Mouse (Mus musculus): Measurements from ENCODE around the gene Cmtm8. TPM values are rescaled to one million over a fixed set of nuclear protein-coding genes. Genes with fewer than 3 reads are reported as not detected.
A peak's percentile ranks its signal among the peaks of the same experiment; 100 is the strongest.

The Cmtm8 gene
- total RNA-seq, 1 experiment, result 1.8 TPM

DNA sequence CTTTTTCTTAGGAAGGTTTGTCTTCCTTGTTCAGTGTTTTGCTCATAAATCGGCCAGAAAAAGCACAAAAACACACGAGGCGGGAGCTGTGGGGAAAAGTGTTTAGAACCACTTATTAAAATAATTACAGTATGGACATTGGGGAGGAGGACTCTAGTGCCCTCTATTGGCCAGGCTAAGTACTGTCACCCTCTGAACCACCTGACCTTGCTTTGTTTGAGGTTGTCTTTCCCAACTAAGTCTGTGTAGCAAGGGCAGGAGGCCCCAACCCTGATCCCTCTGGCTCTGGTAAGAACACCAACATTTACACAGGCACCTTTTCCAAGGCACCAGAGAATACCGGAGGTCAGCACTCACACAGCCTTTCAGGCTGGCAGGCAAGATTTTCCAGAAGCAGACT, 28.6 kb downstream of the Cmtm8 start:
- no peaks in the 10 kb centered on the region for H3K4me1 ChIP-seq (ENCODE audit: control insufficient read depth in 2 of 2, insufficient read depth in 2 of 2, low read length in 2 of 2, poor library complexity in 1 of 2)
- no peak overlapping the region for H3K9ac ChIP-seq (ENCODE audit: insufficient read depth, low read depth, low read length, poor library complexity, severe bottlenecking)
- no peaks in the 10 kb centered on the region for H3K36me3 ChIP-seq (ENCODE audit: control insufficient read depth, insufficient read depth, low read length, poor library complexity, severe bottlenecking)
- DNase-seq (ENCODE audit: low read depth, low spot score), result peak; percentile 54
- H3K27ac ChIP-seq (ENCODE audit: insufficient read depth, low read depth, low read length, poor library complexity, severe bottlenecking), result no peak overlapping the region
- no peak overlapping the region for H3K4me3 ChIP-seq (ENCODE audit: insufficient read depth in 1 of 2, low read depth in 1 of 2, low read length in 2 of 2, poor library complexity in 1 of 2, severe bottlenecking in 1 of 2)
- in situ Hi-C loops (cut with MboI; ENCODE audit: low sequenced_read_pairs in 2 of 2, unreplicated experiment in 2 of 2), result no loop called here
- TF ChIP-seq ZNF384 (IDR thresholded peaks at IDR 0.05; ENCODE audit: low read depth, low read length), result no peak
- TF ChIP-seq CHD2 (IDR thresholded peaks at IDR 0.05; ENCODE audit: low read depth, low read length), result no peak
- TF ChIP-seq MAFK (IDR thresholded peaks at IDR 0.05; ENCODE audit: insufficient read depth, low read depth, low read length), result no peak
- H3K9me3 ChIP-seq (ENCODE audit: control insufficient read depth, insufficient read depth, low read depth, low read length), result no peaks in the 10 kb centered on the region

DNA sequence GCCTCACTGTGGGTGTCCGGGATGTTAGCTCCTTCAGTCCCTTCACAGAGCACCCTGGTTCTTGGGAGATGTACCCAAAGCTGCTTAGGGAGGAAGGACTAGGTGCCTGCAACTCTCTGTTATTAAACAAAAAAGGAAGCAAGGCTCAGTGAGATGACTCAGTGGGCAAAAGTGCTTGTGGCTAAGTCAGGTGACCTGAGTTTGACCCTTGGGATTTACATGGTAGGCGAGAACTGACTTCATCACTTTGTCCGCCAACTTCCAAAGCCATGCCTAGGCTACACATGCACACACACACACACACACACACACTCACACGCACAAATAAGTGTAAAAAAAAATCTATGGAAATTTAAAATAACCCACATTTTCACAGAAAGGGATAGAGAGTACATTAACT, 32.0 kb downstream of the Cmtm8 start:
- Histone ChIP-seq H3K4me1 (ENCODE audit: control insufficient read depth in 2 of 2, insufficient read depth in 2 of 2, low read length in 2 of 2, poor library complexity in 1 of 2) (no peaks in the 10 kb centered on the region), H3K36me3 (ENCODE audit: control insufficient read depth, insufficient read depth, low read length, poor library complexity, severe bottlenecking) (no peaks in the 10 kb centered on the region), H3K27ac (ENCODE audit: insufficient read depth, low read depth, low read length, poor library complexity, severe bottlenecking) (no peak overlapping the region), H3K4me3 (ENCODE audit: insufficient read depth in 1 of 2, low read depth in 1 of 2, low read length in 2 of 2, poor library complexity in 1 of 2, severe bottlenecking in 1 of 2) (no peak overlapping the region), H3K9me3 (ENCODE audit: control insufficient read depth, insufficient read depth, low read depth, low read length) (no peaks in the 10 kb centered on the region), H3K9ac (ENCODE audit: insufficient read depth, low read depth, low read length, poor library complexity, severe bottlenecking) (no peak overlapping the region)
- in situ Hi-C loops (cut with MboI; ENCODE audit: low sequenced_read_pairs in 2 of 2, unreplicated experiment in 2 of 2), result no loop called here
- TF ChIP-seq MAFK (IDR thresholded peaks at IDR 0.05; ENCODE audit: insufficient read depth, low read depth, low read length) (no peak), CHD2 (IDR thresholded peaks at IDR 0.05; ENCODE audit: low read depth, low read length) (no peak), ZC3H11A (IDR thresholded peaks at IDR 0.05; ENCODE audit: borderline replicate concordance, low read depth, low read length) (no peak), ZNF384 (IDR thresholded peaks at IDR 0.05; ENCODE audit: low read depth, low read length) (no peak), HCFC1 (IDR thresholded peaks at IDR 0.05; ENCODE audit: borderline replicate concordance, insufficient read depth, low read length) (no peak)
- no peak for DNase-seq (ENCODE audit: low read depth, low spot score)

GRCm38 (mm10) chr9:114810837-114811236, 33.1 kb downstream of the Cmtm8 start:
- TF ChIP-seq MAFK (IDR thresholded peaks at IDR 0.05; ENCODE audit: insufficient read depth, low read depth, low read length), result no peak
- no peak for TF ChIP-seq ZNF384 (IDR thresholded peaks at IDR 0.05; ENCODE audit: low read depth, low read length)
- no peak for TF ChIP-seq CHD2 (IDR thresholded peaks at IDR 0.05; ENCODE audit: low read depth, low read length)
- no peak for TF ChIP-seq HCFC1 (IDR thresholded peaks at IDR 0.05; ENCODE audit: borderline replicate concordance, insufficient read depth, low read length)
- no peak for TF ChIP-seq ZC3H11A (IDR thresholded peaks at IDR 0.05; ENCODE audit: borderline replicate concordance, low read depth, low read length)
- Histone ChIP-seq H3K4me3 (ENCODE audit: insufficient read depth in 1 of 2, low read depth in 1 of 2, low read length in 2 of 2, poor library complexity in 1 of 2, severe bottlenecking in 1 of 2) (no peak overlapping the region), H3K4me1 (ENCODE audit: control insufficient read depth in 2 of 2, insufficient read depth in 2 of 2, low read length in 2 of 2, poor library complexity in 1 of 2) (no peaks in the 10 kb centered on the region), H3K9ac (ENCODE audit: insufficient read depth, low read depth, low read length, poor library complexity, severe bottlenecking) (no peak overlapping the region), H3K9me3 (ENCODE audit: control insufficient read depth, insufficient read depth, low read depth, low read length) (no peaks in the 10 kb centered on the region), H3K27ac (ENCODE audit: insufficient read depth, low read depth, low read length, poor library complexity, severe bottlenecking) (no peak overlapping the region), H3K36me3 (ENCODE audit: control insufficient read depth, insufficient read depth, low read length, poor library complexity, severe bottlenecking) (no peaks in the 10 kb centered on the region)
- no peak for DNase-seq (ENCODE audit: low read depth, low spot score)
- in situ Hi-C loops (cut with MboI; ENCODE audit: low sequenced_read_pairs in 2 of 2, unreplicated experiment in 2 of 2), result no loop called here

- Histone ChIP-seq H3K9ac (ENCODE audit: insufficient read depth, low read depth, low read length, poor library complexity, severe bottlenecking) (no peak overlapping the region), H3K36me3 (ENCODE audit: control insufficient read depth, insufficient read depth, low read length, poor library complexity, severe bottlenecking) (no peaks in the 10 kb centered on the region), H3K4me1 (ENCODE audit: control insufficient read depth in 2 of 2, insufficient read depth in 2 of 2, low read length in 2 of 2, poor library complexity in 1 of 2) (no peaks in the 10 kb centered on the region), H3K9me3 (ENCODE audit: control insufficient read depth, insufficient read depth, low read depth, low read length) (no peaks in the 10 kb centered on the region), H3K4me3 (ENCODE audit: insufficient read depth in 1 of 2, low read depth in 1 of 2, low read length in 2 of 2, poor library complexity in 1 of 2, severe bottlenecking in 1 of 2) (no peak overlapping the region), H3K27ac (ENCODE audit: insufficient read depth, low read depth, low read length, poor library complexity, severe bottlenecking) (no peak overlapping the region)
- DNase-seq (ENCODE audit: low read depth, low spot score), result no peak
- in situ Hi-C loops (cut with MboI; ENCODE audit: low sequenced_read_pairs in 2 of 2, unreplicated experiment in 2 of 2), result no loop called here
- no peak for TF ChIP-seq ZC3H11A (IDR thresholded peaks at IDR 0.05; ENCODE audit: borderline replicate concordance, low read depth, low read length)
- no peak for TF ChIP-seq CHD2 (IDR thresholded peaks at IDR 0.05; ENCODE audit: low read depth, low read length)
- no peak for TF ChIP-seq MAFK (IDR thresholded peaks at IDR 0.05; ENCODE audit: insufficient read depth, low read depth, low read length)
- TF ChIP-seq ZNF384 (IDR thresholded peaks at IDR 0.05; ENCODE audit: low read depth, low read length), result no peak
- no peak for TF ChIP-seq HCFC1 (IDR thresholded peaks at IDR 0.05; ENCODE audit: borderline replicate concordance, insufficient read depth, low read length)
Measured at GRCm38 (mm10) chr9:114808671-114809070, 35.3 kb downstream of the Cmtm8 start.

- Histone ChIP-seq H3K9me3 (ENCODE audit: control insufficient read depth, insufficient read depth, low read depth, low read length) (no peaks in the 10 kb centered on the region), H3K36me3 (ENCODE audit: control insufficient read depth, insufficient read depth, low read length, poor library complexity, severe bottlenecking) (no peaks in the 10 kb centered on the region), H3K9ac (ENCODE audit: insufficient read depth, low read depth, low read length, poor library complexity, severe bottlenecking) (no peak overlapping the region), H3K4me1 (ENCODE audit: control insufficient read depth in 2 of 2, insufficient read depth in 2 of 2, low read length in 2 of 2, poor library complexity in 1 of 2) (no peaks in the 10 kb centered on the region; a peak in 1 of 4 replicates), H3K4me3 (ENCODE audit: insufficient read depth in 1 of 2, low read depth in 1 of 2, low read length in 2 of 2, poor library complexity in 1 of 2, severe bottlenecking in 1 of 2) (no peak overlapping the region), H3K27ac (ENCODE audit: insufficient read depth, low read depth, low read length, poor library complexity, severe bottlenecking) (no peak overlapping the region)
- in situ Hi-C loops (cut with MboI; ENCODE audit: low sequenced_read_pairs in 2 of 2, unreplicated experiment in 2 of 2), result no loop called here
- TF ChIP-seq CHD2 (IDR thresholded peaks at IDR 0.05; ENCODE audit: low read depth, low read length) (no peak), HCFC1 (IDR thresholded peaks at IDR 0.05; ENCODE audit: borderline replicate concordance, insufficient read depth, low read length) (no peak), ZC3H11A (IDR thresholded peaks at IDR 0.05; ENCODE audit: borderline replicate concordance, low read depth, low read length) (no peak), MAFK (IDR thresholded peaks at IDR 0.05; ENCODE audit: insufficient read depth, low read depth, low read length) (no peak), ZNF384 (IDR thresholded peaks at IDR 0.05; ENCODE audit: low read depth, low read length) (no peak)
- DNase-seq (ENCODE audit: low read depth, low spot score), result no peak
Measured at GRCm38 (mm10) chr9:114807261-114807660, 36.7 kb downstream of the Cmtm8 start.

Measured in ES-E14 (cell line).